Mouse (Mus musculus) large intestine, adult 2 months (tissue): Measurements from ENCODE around the gene Inpp4a. TPM values are rescaled to one million over a fixed set of nuclear protein-coding genes. Genes with fewer than 3 reads are reported as not detected.
A peak's percentile ranks its signal among the peaks of the same experiment; 100 is the strongest.

Experiments used
- DNase-seq: peaks from one replicate; pipeline ENCODE4 v3.0.0-alpha.2; 2012; ENCODE audit warnings: low read depth, low spot score
- WGBS: fragments of 180-500 bp; shearing (Covaris S2); methylation state at CpG from one replicate; pipeline ENCODE4 v1.1.7; 2018; 5-methylcytosine and 5-hydroxymethylcytosine counted together
- polyA plus RNA-seq: library from polyadenylated mRNA; depleted of rRNA; stranded (reverse); fragments of >200 nt; gene quantifications from 2 replicates; pipeline ENCODE4 v1.2.3, GENCODE M21; 2012

Inpp4a gene
- polyA plus RNA-seq, 1 experiment: 11.0 TPM

DNA sequence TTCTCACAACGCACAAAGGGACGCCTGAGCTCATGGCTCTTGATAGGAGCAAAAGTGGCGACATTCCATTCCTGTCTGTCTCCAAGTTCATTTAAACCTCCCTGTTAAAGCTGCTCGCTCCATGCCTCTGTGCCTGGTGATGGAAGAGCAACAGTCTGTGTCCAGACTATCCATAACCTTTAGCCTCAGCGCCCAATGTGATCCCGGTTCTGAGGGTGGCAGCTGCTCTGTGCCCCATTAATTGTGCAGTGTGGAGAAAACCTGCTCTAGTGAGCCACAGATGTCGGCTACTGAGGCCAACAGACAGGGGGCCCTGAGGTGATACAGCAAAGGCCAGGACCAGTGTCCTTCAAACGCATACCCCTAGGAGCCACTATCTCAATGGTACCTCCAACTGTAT, 100.1 kb downstream of the Inpp4a start:
- WGBS: 87% methylated on average over 8 of the region's 8 CpGs
- DNase-seq: no peak

DNA sequence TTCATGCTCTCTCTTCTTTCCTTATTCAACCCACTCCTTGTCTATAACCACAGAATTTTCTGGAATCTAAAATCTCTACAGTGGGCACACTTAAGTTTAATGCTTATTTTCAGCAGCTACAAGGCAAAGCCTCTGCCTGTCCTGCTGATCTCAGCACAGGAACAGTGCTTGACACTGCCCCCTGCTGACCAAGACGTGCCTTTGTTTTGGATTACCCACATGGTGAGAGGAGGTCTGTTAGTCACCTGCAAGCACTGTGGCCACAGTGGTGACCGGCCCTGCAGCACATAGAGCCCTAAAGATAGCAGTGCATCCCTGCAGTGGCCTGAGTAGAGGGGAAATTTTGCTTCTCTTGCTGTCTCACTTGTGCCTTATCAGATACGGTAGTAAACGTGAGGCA, 102.0 kb downstream of the Inpp4a start:
- peak; percentile 11 for DNase-seq
- 58% methylated on average over 4 of the region's 4 CpGs for WGBS

DNA sequence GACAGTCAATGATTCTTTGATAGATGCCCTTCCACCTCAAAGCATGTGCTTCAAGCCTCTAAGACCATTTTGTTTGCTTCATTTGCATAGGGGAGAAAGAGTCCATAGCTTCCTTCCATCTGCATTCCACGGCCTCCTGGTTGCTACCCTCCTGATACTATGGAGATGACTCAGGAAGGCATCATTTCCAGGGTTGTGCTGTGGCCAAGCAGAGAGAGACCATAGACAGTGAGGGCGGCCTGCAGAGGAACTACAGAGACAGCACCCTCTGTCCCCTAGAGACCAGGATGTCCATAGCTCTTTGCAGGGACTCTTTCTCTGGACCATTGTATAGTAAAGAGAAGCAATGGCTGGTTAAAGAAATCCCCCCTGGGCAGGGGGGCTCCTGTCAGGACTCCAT, 105.5 kb downstream of the Inpp4a start:
- DNase-seq: no peak
- 89% methylated on average over 2 of the region's 2 CpGs for WGBS

DNA sequence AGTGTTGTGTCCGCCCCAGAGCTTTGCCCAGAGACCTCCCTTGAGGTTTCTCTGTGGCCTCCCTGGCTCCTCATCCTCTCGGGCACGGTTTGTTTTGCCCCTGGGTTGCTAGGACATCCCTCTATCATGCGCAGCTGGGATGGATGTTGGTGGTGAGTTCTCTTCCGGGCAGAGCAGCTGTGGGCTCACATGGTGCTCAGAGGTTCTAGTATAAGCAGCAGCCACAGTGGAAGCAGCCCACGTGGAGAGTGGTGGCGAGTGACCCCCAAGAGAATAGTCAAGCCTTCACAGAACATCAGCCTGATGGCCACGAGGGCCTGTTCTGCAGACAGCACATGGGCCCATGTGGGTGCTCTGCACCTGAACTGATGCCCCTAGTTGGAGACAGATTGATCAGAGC, 107.6 kb downstream of the Inpp4a start:
- WGBS: 85% methylated on average over 8 of the region's 8 CpGs
- no peak for DNase-seq

DNA sequence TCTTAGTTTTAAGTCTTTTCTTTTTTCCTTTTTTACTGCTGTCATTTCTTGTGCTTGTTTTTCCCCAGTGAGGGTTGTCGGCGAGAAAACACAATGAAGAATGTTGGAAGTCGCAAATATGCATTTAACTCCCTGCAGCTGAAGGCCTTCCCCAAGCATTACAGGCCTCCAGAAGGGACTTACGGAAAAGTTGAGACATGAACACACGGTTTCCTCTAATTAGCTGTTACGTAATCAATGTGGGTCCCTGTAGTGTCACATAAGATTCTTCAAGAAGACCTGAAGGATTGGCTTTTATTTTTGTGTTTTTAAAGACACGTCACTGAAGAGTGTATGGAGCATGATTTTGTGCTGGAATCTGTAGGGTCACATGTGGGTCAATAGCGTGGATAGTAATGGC, 108.4 kb downstream of the Inpp4a start:
- WGBS: 86% methylated on average over 8 of the region's 8 CpGs
- no peak for DNase-seq

DNA sequence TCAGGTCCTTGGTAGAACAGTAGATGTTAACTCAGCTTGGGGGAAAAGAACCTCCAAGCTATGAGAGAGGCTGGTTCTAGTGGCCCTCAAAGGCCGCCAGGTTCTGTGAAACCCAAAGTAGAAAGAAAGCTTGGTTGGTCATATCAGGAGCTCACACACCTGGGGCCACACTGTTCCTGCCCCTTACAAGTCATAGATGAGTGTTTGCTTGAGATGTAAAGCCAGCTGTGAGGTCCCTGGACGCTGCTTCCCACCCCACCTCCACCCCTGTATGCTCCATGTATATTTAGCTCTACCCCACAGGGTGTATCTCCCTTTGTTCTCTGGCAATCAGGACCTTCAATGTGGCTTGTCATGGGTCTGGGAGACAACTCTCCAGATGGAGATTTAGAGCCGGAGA, 109.0 kb downstream of the Inpp4a start:
- 74% methylated on average over 3 of the region's 3 CpGs for WGBS

DNA sequence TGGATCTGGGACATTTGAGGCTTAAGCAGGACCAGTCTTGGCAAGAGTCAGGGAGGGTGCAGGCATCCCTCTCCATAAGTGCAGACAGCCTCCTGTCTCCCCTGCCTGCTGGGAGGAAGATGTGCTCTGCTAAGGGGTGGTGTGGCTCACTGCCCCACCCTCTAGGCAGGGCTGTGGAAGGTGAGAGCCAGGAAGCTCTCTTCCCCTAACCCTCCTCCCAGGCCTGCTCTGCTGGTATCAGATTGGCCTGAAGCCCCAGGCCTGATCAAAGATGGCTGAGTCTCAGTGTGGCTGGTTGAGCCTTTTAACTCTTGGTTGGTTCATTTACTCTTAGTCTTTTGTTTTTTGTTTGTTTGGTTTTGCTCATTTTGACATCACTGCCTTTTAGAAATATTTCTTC, 110.0 kb downstream of the Inpp4a start:
- DNase-seq: no peak

More for the DNA sequence above, 109.0 kb downstream of the Inpp4a start:
- no peak for DNase-seq

DNA sequence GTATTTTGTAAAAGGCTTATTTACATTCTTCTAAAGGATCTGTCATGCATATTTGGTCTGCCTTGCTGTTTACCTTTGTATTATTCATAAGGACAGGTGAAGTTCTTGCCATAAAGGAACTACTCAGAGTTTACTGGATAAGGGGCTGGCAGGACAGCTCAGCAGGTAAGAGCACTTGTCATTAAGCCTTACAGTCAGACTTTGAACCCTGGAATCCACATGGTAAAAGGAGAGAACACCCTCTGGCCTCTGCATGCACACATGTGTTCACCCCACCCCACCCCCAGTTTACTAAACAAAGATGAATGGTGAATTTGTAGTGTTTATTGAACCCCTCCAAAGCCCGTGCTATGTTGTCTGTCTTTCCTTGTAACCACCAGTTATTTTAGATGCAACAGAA, 115.7 kb downstream of the Inpp4a start:
- WGBS: 54% methylated on average over 1 of the region's 1 CpGs
- no peak for DNase-seq

DNA sequence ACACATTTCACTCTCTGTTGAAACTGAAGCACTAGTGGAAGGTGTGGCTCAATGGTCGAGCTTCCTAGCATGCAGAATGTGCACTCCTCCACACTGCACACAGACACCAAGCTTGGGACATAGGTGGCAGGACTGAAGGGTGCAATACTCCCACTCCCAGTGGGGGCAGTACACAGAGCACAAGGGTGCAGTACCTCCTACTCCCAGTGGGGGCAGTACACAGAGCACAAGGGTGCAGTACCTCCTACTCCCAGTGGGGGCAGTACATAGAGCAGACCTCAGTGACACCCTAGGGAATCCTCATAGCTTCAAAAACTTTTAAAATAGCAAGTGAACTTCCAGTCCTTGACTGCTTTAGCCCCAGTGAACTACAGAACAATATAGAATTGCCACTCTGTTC, 119.8 kb downstream of the Inpp4a start:
- 89% methylated on average over 1 of the region's 1 CpGs for WGBS
- DNase-seq: no peak

DNA sequence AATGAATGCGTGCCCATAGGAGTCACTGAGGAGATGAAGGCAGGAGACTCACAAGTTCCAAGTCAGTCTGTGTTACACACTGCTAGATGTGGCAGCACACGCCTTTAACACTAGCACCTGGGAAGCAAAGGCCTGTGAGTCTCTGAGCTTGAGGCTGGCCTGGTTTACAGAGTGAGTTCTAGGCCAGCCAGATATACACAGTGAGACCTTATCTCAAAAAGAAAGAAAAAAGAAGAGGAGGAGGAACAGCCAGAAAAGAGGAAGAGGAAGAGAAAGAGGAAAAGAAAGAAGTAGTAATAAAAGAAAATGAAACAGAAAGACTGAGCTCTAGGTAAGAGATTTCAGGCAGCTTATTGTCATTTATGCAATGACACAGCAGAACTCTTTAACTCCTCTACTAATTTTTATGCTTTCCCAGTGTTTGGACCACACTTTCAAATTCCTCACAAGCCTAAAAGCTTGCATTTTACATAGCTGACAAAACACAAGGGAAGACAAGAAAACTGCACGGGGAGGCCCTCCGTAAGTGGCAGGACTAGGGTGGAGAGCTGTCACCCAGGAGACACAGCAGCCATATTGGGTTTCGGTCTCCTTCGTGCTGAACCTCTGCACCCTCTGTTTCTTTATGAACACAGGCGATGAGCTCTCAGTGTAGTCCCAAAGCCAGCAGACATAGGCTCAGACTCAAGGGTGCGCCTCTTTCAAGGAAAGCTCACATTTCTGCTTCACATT, 127.6 kb downstream of the Inpp4a start:
- DNase-seq: no peak
- 94% methylated on average over 8 of the region's 8 CpGs for WGBS

DNA sequence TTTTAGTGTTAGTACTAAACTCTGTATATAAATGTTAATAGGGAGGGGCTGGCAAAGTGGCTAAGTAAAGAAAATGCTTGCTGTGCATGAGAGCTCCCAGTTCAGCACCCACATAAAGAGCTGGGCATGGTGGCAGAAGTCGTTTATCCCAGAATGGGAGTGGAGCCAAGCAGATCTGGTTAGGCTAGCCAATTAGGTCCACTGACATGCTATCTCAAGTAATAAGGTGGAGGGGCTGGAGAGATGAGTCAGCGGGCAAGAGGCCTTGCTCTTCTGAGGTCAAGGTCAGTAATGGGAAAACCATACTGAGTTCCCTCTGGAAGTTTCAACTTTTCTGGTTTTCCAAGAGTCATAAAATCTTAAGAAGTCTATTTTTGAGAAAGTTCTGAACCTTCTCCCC, 129.2 kb downstream of the Inpp4a start:
- 27% methylated on average over 2 of the region's 2 CpGs for WGBS
- no peak for DNase-seq

DNA sequence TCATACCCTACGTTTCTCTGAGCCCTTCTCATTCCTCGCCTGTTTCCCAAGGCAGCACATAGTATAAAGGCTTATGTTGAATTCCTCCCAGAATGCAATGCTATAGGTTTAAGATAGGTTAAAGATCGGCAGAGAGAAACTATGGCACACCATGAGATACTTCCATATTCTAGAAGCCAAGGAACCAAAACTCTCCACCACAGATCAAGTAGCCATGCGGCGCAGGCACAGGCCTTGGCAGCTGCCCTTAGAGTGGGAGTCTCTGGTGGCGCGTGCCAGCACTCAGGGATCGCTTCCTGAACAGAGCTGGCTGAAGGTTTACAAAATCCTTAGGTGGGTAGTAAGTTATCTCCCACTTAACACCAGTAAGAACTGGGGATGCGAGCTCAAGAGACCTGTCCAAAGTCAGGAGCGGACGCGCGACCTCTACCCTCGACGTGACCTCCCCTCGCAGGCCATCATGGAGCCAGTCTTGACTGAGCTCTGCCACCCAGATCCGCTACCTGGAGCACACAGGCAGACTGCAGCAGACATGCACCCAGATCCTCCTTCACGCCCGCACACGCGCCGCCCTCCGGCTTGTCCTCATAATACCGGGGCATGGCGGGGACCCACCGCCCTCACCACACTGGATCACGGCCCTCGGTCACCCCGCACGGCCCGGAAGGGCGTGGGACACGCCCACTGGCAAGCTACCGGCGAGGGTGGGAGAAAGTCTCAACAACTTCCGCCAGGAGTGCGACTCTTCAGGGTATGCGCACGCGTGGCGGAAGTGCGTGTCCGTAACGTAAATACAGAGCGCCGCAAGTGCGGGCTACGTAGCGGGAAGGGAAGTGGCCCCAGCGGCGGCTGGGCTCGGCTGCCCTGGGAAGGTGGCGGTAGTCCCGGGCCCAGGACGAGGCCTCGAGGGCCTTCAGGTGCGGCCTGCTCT, 130.0 kb downstream of the Inpp4a start, which contains the start of the genes Coa5 and Unc50:
Gene Coa5 (minus strand): TSS at position 738 of the 931 bp plus-strand sequence.
Gene Unc50 (plus strand): TSS at position 774 of the 931 bp plus-strand sequence.
- WGBS: under 1% methylated on average over 57 of the region's 57 CpGs
- DNase-seq: peak; percentile 92

DNA sequence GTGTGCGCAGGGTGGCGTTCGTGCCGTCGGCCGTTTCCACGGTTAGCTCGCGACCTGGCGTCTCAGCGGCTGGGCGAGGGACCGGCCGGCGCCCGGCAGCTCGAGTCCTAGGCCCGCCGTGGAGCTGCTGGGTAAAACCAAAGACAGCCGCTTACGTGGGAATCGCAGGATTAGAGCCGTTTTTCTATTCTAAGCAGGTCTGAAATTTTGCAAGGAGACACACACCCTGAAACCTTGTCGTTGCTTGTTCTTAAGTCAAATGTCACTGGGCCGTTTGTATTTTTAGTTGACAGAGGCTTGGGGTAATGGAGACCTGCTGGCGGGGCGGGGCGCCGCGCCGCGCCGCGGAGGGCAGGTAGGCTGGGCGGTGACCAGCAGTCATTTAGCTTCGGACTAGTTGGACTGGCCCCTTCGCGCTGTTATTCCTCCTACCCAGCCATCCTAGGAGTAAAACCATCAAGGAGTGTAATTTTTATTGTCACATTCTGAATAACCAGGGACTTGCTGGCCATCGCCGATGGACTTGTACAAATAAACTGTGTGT, 130.7 kb downstream of the Inpp4a start:
- WGBS: under 1% methylated on average over 40 of the region's 40 CpGs
- DNase-seq: peak; percentile 35

DNA sequence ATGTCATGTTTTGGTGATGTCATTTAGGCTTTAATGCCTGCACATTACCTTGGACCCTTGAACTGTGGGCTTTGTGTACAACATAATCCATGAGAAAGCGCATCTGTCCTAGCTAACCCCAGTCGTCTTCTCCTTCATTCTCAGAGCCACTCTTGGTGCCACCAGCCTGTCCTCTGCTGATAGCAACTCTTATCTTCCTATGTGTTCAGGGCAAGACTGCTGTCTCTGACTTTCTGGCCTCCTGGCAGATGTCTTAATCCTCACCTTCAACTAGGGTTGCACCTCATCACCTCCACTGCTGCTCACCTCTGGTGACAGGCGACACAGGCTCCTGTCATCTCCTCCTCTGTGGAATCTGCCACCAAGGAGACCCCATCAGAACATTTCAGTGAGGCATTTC, 136.8 kb downstream of the Inpp4a start:
- no peak for DNase-seq
- 89% methylated on average over 3 of the region's 3 CpGs for WGBS

DNA sequence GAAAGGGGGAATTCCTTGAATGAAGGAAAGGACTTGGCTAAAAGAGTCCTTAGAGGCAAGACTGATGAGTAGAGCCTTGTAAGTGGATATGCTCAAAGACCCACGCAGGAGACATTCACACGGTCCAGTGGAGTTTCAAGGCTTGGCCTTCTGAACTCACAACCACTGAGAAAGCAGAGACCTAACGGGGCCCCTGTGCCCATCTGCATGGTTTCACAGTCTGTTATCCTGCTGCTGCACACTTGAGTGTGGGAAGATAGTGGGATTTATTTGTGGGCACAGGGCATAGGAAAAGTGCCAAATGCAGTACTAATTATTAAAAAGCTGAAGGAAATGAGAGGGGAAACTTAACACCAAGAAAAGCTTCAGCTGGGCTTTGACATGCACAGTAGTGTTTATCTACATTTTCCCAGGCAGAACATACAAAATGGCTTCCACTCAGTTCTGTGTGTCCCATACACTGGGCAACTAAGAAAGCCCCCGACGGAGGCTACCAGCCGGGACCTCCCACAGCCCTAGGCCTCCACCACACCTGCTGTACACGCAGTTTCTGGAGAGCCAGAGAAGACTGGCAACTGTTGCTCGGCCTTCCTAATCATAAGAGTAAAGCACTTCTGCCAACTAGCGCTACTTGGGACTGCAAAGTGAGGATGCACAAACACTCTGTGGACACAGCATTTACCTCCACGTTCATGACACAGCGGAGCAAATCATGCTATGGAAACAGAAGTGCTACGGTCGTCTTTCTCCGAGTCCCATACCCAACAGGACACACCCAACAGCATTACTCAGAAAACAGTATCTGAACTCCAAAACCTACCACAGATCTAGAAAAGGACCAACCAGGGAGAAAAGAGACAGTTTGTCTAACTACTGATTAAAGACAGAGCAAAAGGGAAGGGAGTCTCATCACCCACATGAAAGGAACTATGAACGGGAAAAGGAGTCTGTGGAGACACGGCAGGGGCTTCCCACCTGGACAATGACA, 143.5 kb downstream of the Inpp4a start:
- WGBS: 95% methylated on average over 16 of the region's 16 CpGs

DNA sequence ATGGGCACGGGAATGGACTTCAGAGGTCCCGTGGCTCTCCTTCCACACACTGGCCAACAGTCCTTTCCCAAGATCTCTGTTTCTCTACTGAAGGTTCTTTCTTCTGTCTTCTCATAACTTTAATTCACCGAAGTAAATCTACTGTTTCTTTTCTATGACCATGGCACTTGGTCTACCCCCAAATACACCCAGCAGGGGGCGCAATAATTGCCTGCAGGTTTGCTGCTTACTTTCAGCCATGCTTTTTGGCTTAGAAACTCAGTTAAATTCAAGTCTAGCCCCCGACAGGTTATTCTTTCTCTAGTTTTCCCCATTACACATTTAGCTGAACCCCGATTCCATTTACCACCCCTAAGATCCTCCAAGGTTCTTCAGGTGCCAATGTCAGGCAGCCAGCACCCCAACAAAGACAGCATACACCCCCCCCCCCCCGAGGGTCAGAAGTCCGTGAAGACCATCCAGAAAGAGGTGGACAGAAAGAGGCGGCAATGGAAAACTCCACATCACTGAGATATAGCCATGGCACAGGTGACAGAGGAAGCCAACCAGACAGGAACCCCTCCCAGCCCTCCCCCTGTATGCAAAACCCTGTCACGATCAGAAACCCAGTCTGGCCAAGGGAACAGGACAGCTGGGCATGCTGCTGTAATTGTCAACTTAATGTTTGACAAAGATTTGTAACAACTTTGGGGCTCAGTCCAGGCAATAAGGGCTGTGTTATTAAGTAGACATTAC, 148.9 kb downstream of the Inpp4a start:
- no peak for DNase-seq
- WGBS: 81% methylated on average over 10 of the region's 10 CpGs

More for the DNA sequence above, 143.5 kb downstream of the Inpp4a start:
- DNase-seq: no peak

DNA sequence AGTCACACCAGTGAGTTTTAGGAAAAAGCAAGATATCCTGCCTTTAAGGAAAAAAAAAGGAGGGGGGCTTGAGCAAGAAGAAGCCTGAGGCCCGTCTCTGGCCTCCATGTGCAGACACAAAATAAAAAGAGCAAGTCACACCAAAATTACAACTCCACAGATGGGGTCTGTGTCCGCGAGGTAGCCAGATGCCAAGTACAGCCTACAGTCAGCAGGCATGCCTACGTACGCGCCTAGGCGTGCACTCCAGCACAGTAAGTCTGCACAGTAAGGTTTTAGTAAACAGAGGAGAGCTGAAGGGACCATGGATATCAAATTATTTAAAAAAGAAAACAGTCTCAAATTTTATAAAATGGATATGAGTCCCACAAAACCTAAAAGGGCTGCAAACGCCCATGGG, 151.6 kb downstream of the Inpp4a start:
- 94% methylated on average over 8 of the region's 8 CpGs for WGBS
- DNase-seq: no peak

DNA sequence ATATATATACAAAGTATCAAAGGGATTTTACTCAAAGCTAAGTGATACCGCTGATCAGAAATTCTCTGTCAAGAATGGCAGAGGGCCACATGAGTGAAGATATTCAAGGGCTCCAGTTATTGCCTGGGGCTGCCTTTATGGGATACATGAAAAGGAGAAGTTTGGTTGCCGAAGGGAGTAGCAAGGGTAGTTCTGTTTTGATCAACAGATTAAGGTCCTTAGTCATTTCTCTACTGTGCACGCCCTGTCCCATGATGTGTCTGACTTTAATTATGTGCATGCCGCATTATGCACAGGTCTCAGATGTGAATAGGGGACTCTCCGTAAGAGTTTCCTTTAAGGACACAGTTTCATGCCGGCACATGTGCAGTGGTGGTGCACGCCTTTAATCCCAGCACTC, 157.9 kb downstream of the Inpp4a start:
- WGBS: 90% methylated on average over 7 of the region's 7 CpGs
- no peak for DNase-seq
